Mouse (Mus musculus): ENCODE measurements around the gene Fam170b. TPM values are rescaled to one million over a fixed set of nuclear protein-coding genes. Genes with fewer than 3 reads are reported as not detected.

The Fam170b gene
- total and polyA plus RNA-seq, 3 experiments: not detected

DNA sequence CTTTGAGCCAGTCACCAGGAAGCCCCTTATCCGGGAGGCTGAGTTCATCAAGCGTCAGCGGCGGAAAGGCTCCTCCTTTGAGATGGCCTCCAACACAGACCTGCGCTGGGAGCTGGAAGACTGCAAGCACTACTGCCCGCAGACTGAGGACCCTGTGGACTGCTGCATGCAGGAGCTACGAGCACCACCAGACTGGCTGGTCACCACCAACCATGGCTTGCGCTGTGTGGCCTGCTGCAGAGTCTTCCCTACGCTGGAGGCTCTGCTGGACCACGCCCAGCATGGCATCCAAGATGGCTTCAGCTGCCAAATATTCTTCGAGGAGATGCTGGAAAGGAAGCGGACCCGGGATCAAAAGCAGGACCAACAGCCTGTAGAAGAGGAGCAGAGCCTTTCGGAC is 1.8 kb downstream of the Fam170b start:
- H3K4me3 ChIP-seq (ENCODE audit: control insufficient read depth in 1 of 2, insufficient read depth in 1 of 2, low read depth in 2 of 2, low read length in 2 of 2): no peak overlapping the region
- no peak overlapping the region for H3K9ac ChIP-seq (ENCODE audit: control insufficient read depth, low read depth, low read length, poor library complexity, severe bottlenecking)
- DNase-seq (ENCODE audit: low read depth, low spot score): no peak

DNA sequence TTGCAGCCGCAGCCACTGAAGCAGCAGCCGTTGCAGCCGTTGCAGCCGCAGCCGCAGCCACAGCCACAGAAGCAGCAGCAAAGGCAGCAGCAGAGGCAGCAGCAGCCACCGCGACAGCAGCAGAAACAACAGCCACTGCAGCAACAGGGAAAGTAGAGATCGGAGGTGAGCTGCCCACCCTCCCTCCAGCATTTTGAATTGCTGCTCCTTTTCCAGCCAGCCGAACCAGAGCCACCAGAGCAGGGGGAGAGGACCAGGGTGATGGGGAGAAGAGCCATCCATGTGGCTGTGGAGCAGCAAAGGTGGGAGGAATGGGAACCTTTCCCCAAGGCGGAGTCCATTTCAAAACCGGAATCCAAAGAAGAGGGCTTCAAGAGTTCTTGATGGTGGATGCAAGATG is 2.4 kb downstream of the Fam170b start:
- no peaks in the 10 kb centered on the region for H3K36me3 ChIP-seq (ENCODE audit: control insufficient read depth in 1 of 2, insufficient read depth in 2 of 2, low read length in 2 of 2)
- no peak for DNase-seq (ENCODE audit: low read depth, low spot score)
- H3K4me3 ChIP-seq (ENCODE audit: control insufficient read depth in 1 of 2, insufficient read depth in 1 of 2, low read depth in 2 of 2, low read length in 2 of 2): no peak overlapping the region
- TF ChIP-seq USF2 (IDR thresholded peaks at IDR 0.05; ENCODE audit: borderline replicate concordance in 1 of 2, insufficient read depth in 1 of 2, low read depth in 1 of 2, low read length in 2 of 2) (no peak), GATA1 (IDR thresholded peaks at IDR 0.05; ENCODE audit: low read depth, low read length) (no peak), MXI1 (IDR thresholded peaks at IDR 0.05; ENCODE audit: low read depth, low read length) (no peak), MAFK (IDR thresholded peaks at IDR 0.05; ENCODE audit: borderline replicate concordance, low read depth, low read length) (no peak), TBP (IDR thresholded peaks at IDR 0.05; ENCODE audit: low read depth, low read length) (no peak), SMC3 (IDR thresholded peaks at IDR 0.05; ENCODE audit: low read depth, low read length) (no peak), EP300 (IDR thresholded peaks at IDR 0.05; ENCODE audit: low read depth in 1 of 2, low read length in 2 of 2) (no peak), POLR2AphosphoS2 (IDR thresholded peaks at IDR 0.05; ENCODE audit: low read length) (no peak), NELFE (IDR thresholded peaks at IDR 0.05; ENCODE audit: low read depth, low read length) (no peak)
- H3K27me3 ChIP-seq (ENCODE audit: control insufficient read depth in 1 of 2, insufficient read depth in 2 of 2, low read length in 2 of 2): no peaks in the 10 kb centered on the region
- no peaks in the 10 kb centered on the region for H3K4me1 ChIP-seq (ENCODE audit: control insufficient read depth in 1 of 2, insufficient read depth in 2 of 2, low read length in 2 of 2)
- no peaks in the 10 kb centered on the region for H3K9me3 ChIP-seq (replicated peaks; ENCODE audit: insufficient read depth, low read length)
- H3K27ac ChIP-seq (ENCODE audit: control insufficient read depth, low read depth, low read length): no peak overlapping the region
- no peaks in the 10 kb centered on the region for H3K79me2 ChIP-seq (ENCODE audit: control insufficient read depth, insufficient read depth, low read length, poor library complexity)
- no peak overlapping the region for H3K9ac ChIP-seq (ENCODE audit: control insufficient read depth, low read depth, low read length, poor library complexity, severe bottlenecking)

More for the DNA sequence above, 1.8 kb downstream of the Fam170b start:
- H3K4me1 ChIP-seq (ENCODE audit: control insufficient read depth in 1 of 2, insufficient read depth in 2 of 2, low read length in 2 of 2): no peaks in the 10 kb centered on the region
- no peaks in the 10 kb centered on the region for H3K36me3 ChIP-seq (ENCODE audit: control insufficient read depth in 1 of 2, insufficient read depth in 2 of 2, low read length in 2 of 2)
- H3K27ac ChIP-seq (ENCODE audit: control insufficient read depth, low read depth, low read length): no peak overlapping the region
- H3K9me3 ChIP-seq (replicated peaks; ENCODE audit: insufficient read depth, low read length): no peaks in the 10 kb centered on the region
- H3K27me3 ChIP-seq (ENCODE audit: control insufficient read depth in 1 of 2, insufficient read depth in 2 of 2, low read length in 2 of 2): no peaks in the 10 kb centered on the region
- H3K79me2 ChIP-seq (ENCODE audit: control insufficient read depth, insufficient read depth, low read length, poor library complexity): no peaks in the 10 kb centered on the region
- TF ChIP-seq TCF12 (IDR thresholded peaks at IDR 0.05; ENCODE audit: low read depth, low read length) (no peak), MAZ (IDR thresholded peaks at IDR 0.05; ENCODE audit: low read depth, low read length) (no peak), NELFE (IDR thresholded peaks at IDR 0.05; ENCODE audit: low read depth, low read length) (no peak), UBTF (IDR thresholded peaks at IDR 0.05; ENCODE audit: borderline replicate concordance, insufficient read depth, low read depth, low read length) (no peak), MAFK (IDR thresholded peaks at IDR 0.05; ENCODE audit: borderline replicate concordance, low read depth, low read length) (no peak), ZC3H11A (IDR thresholded peaks at IDR 0.05; ENCODE audit: low read depth, low read length) (no peak), ZNF384 (IDR thresholded peaks at IDR 0.05; ENCODE audit: low read depth, low read length) (no peak), MYB (IDR thresholded peaks at IDR 0.05; ENCODE audit: low read depth, low read length) (no peak), KAT2A (conservative IDR thresholded peaks at IDR 0.05; ENCODE audit: low read depth, low read length) (no peak), CHD1 (IDR thresholded peaks at IDR 0.05; ENCODE audit: low read depth, low read length) (no peak), CTCF (IDR thresholded peaks at IDR 0.05 in 2 of 3, conservative IDR thresholded peaks at IDR 0.05 in 1 of 3; ENCODE audit: control insufficient read depth in 1 of 3, insufficient read depth in 1 of 3, low read depth in 2 of 3, low read length in 3 of 3, poor library complexity in 1 of 3, severe bottlenecking in 1 of 3) (no peak), GABPA (IDR thresholded peaks at IDR 0.05; ENCODE audit: low read depth, low read length) (no peak), BHLHE40 (IDR thresholded peaks at IDR 0.05; ENCODE audit: borderline replicate concordance, low read depth, low read length) (no peak), ZMIZ1 (IDR thresholded peaks at IDR 0.05; ENCODE audit: low read depth, low read length) (no peak), USF2 (IDR thresholded peaks at IDR 0.05; ENCODE audit: borderline replicate concordance in 1 of 2, insufficient read depth in 1 of 2, low read depth in 1 of 2, low read length in 2 of 2) (no peak), E2F4 (IDR thresholded peaks at IDR 0.05; ENCODE audit: borderline replicate concordance, low read depth, low read length) (no peak), ELF1 (IDR thresholded peaks at IDR 0.05; ENCODE audit: low read depth, low read length) (no peak), POLR2A (IDR thresholded peaks at IDR 0.05; ENCODE audit: control insufficient read depth in 1 of 2, insufficient read depth in 1 of 2, low read depth in 1 of 2, low read length in 2 of 2, poor library complexity in 1 of 2) (no peak), EP300 (IDR thresholded peaks at IDR 0.05; ENCODE audit: low read depth in 1 of 2, low read length in 2 of 2) (no peak), POLR2AphosphoS2 (IDR thresholded peaks at IDR 0.05; ENCODE audit: low read length) (no peak)

Measured in MEL (cell line).